Mouse (Mus musculus): ENCODE results near the gene Cfap43. TPM values are rescaled to one million over a fixed set of nuclear protein-coding genes. Genes with fewer than 3 reads are reported as not detected.

Cfap43 gene
- polyA plus RNA-seq, 1 experiment from 2014 or later = 0.19 TPM

- peaks cover 7% of the 10 kb centered on the region for H3K4me1 ChIP-seq (ENCODE audit: control insufficient read depth, insufficient read depth, low read length)
- H3K36me3 ChIP-seq (ENCODE audit: control insufficient read depth, insufficient read depth, low read length) = no peaks in the 10 kb centered on the region
- under 1% methylated on average over 10 of the region's 10 CpGs for WGBS
- no peaks in the 10 kb centered on the region for H3K27me3 ChIP-seq (ENCODE audit: control insufficient read depth, insufficient read depth, low read length)
- ATAC-seq (ENCODE audit: insufficient read depth, low FRiP score, low TSS enrichment) (peak; percentile 64), DNase-seq (ENCODE audit: low spot score) (peak; percentile 69)
- H3K9me3 ChIP-seq (ENCODE audit: control insufficient read depth, low read length) = no peaks in the 10 kb centered on the region
- H3K4me2 ChIP-seq (ENCODE audit: low read depth) = peak overlapping the region; percentile 45
- H3K27ac ChIP-seq (ENCODE audit: low read depth, low read length) = peak overlapping the region; percentile 86
- H3K4me3 ChIP-seq (ENCODE audit: low read depth, low read length) = peak overlapping the region; percentile 19; the same call in 1 of the 2 replicates
- H3K9ac ChIP-seq (ENCODE audit: low read length) = peak overlapping the region; percentile 67
Observed at GRCm38 (mm10) chr19:47909387-47910116, 9.5 kb downstream of the Cfap43 start.

- H3K4me3 ChIP-seq (ENCODE audit: low read depth, low read length) = no peak overlapping the region
- H3K27me3 ChIP-seq (ENCODE audit: control insufficient read depth, insufficient read depth, low read length) = no peaks in the 10 kb centered on the region
- H3K4me1 ChIP-seq (ENCODE audit: control insufficient read depth, insufficient read depth, low read length) = peaks cover 7% of the 10 kb centered on the region
- WGBS = 17% methylated on average over 6 of the region's 6 CpGs
- H3K36me3 ChIP-seq (ENCODE audit: control insufficient read depth, insufficient read depth, low read length) = no peaks in the 10 kb centered on the region
- peak overlapping the region; percentile 45 for H3K4me2 ChIP-seq (ENCODE audit: low read depth)
- H3K9ac ChIP-seq (ENCODE audit: low read length) = peak overlapping the region; percentile 67
- H3K9me3 ChIP-seq (ENCODE audit: control insufficient read depth, low read length) = no peaks in the 10 kb centered on the region
- DNase-seq (ENCODE audit: low spot score) (no peak), ATAC-seq (ENCODE audit: insufficient read depth, low FRiP score, low TSS enrichment) (peak; percentile 62)
- H3K27ac ChIP-seq (ENCODE audit: low read depth, low read length) = peak overlapping the region; percentile 86; the same call in 1 of the 2 replicates
Observed at GRCm38 (mm10) chr19:47908961-47909371, 10.1 kb downstream of the Cfap43 start.

- ATAC-seq (ENCODE audit: insufficient read depth, low FRiP score, low TSS enrichment) = no peak
- Histone ChIP-seq H3K4me3 (ENCODE audit: low read depth, low read length) (no peak overlapping the region), H3K4me1 (ENCODE audit: control insufficient read depth, insufficient read depth, low read length) (peaks cover 7% of the 10 kb centered on the region), H3K27ac (ENCODE audit: low read depth, low read length) (no peak overlapping the region), H3K36me3 (ENCODE audit: control insufficient read depth, insufficient read depth, low read length) (no peaks in the 10 kb centered on the region), H3K9ac (ENCODE audit: low read length) (no peak overlapping the region), H3K4me2 (ENCODE audit: low read depth) (no peak overlapping the region), H3K27me3 (ENCODE audit: control insufficient read depth, insufficient read depth, low read length) (no peaks in the 10 kb centered on the region), H3K9me3 (ENCODE audit: control insufficient read depth, low read length) (no peaks in the 10 kb centered on the region)
- 95% methylated on average over 9 of the region's 9 CpGs for WGBS
- DNase-seq (ENCODE audit: low spot score) = no peak
Observed at GRCm38 (mm10) chr19:47907596-47907995, 11.5 kb downstream of the Cfap43 start.

GRCm38 (mm10) chr19:47905603-47906002, 13.5 kb downstream of the Cfap43 start:
- Histone ChIP-seq H3K4me1 (ENCODE audit: control insufficient read depth, insufficient read depth, low read length) (peaks cover 7% of the 10 kb centered on the region), H3K4me3 (ENCODE audit: low read depth, low read length) (no peak overlapping the region), H3K4me2 (ENCODE audit: low read depth) (no peak overlapping the region), H3K27ac (ENCODE audit: low read depth, low read length) (no peak overlapping the region), H3K9ac (ENCODE audit: low read length) (no peak overlapping the region), H3K36me3 (ENCODE audit: control insufficient read depth, insufficient read depth, low read length) (no peaks in the 10 kb centered on the region), H3K27me3 (ENCODE audit: control insufficient read depth, insufficient read depth, low read length) (no peaks in the 10 kb centered on the region), H3K9me3 (ENCODE audit: control insufficient read depth, low read length) (no peaks in the 10 kb centered on the region)
- ATAC-seq (ENCODE audit: insufficient read depth, low FRiP score, low TSS enrichment) (no peak), DNase-seq (ENCODE audit: low spot score) (no peak)
- 92% methylated on average over 5 of the region's 5 CpGs for WGBS

- H3K27me3 ChIP-seq (ENCODE audit: control insufficient read depth, insufficient read depth, low read length) = no peaks in the 10 kb centered on the region
- H3K4me2 ChIP-seq (ENCODE audit: low read depth) = no peak overlapping the region
- H3K4me3 ChIP-seq (ENCODE audit: low read depth, low read length) = no peak overlapping the region
- 92% methylated on average over 4 of the region's 4 CpGs for WGBS
- DNase-seq (ENCODE audit: low spot score) = no peak
- no peak for ATAC-seq (ENCODE audit: insufficient read depth, low FRiP score, low TSS enrichment)
- peaks cover 7% of the 10 kb centered on the region for H3K4me1 ChIP-seq (ENCODE audit: control insufficient read depth, insufficient read depth, low read length)
- no peak overlapping the region for H3K27ac ChIP-seq (ENCODE audit: low read depth, low read length)
- no peak overlapping the region for H3K9ac ChIP-seq (ENCODE audit: low read length)
- no peaks in the 10 kb centered on the region for H3K36me3 ChIP-seq (ENCODE audit: control insufficient read depth, insufficient read depth, low read length)
- no peaks in the 10 kb centered on the region for H3K9me3 ChIP-seq (ENCODE audit: control insufficient read depth, low read length)
Observed at GRCm38 (mm10) chr19:47905081-47905480, 14.0 kb downstream of the Cfap43 start.

GRCm38 (mm10) chr19:47903679-47904078, 15.4 kb downstream of the Cfap43 start:
- Histone ChIP-seq H3K9me3 (ENCODE audit: control insufficient read depth, low read length) (no peaks in the 10 kb centered on the region), H3K36me3 (ENCODE audit: control insufficient read depth, insufficient read depth, low read length) (no peaks in the 10 kb centered on the region), H3K9ac (ENCODE audit: low read length) (no peak overlapping the region), H3K27ac (ENCODE audit: low read depth, low read length) (no peak overlapping the region), H3K27me3 (ENCODE audit: control insufficient read depth, insufficient read depth, low read length) (no peaks in the 10 kb centered on the region), H3K4me3 (ENCODE audit: low read depth, low read length) (no peak overlapping the region), H3K4me1 (ENCODE audit: control insufficient read depth, insufficient read depth, low read length) (peaks cover under 1% of the 10 kb centered on the region), H3K4me2 (ENCODE audit: low read depth) (no peak overlapping the region)
- WGBS = 66% methylated on average over 4 of the region's 4 CpGs
- DNase-seq (ENCODE audit: low spot score) (no peak), ATAC-seq (ENCODE audit: insufficient read depth, low FRiP score, low TSS enrichment) (no peak)

GRCm38 (mm10) chr19:47902316-47903201, 16.5 kb downstream of the Cfap43 start:
- H3K4me1 ChIP-seq (ENCODE audit: control insufficient read depth, insufficient read depth, low read length) = no peaks in the 10 kb centered on the region; the same call in 1 of the 2 replicates
- no peak for DNase-seq (ENCODE audit: low spot score)
- H3K36me3 ChIP-seq (ENCODE audit: control insufficient read depth, insufficient read depth, low read length) = no peaks in the 10 kb centered on the region
- H3K4me3 ChIP-seq (ENCODE audit: low read depth, low read length) = no peak overlapping the region
- whole genome bisulfite sequencing = 73% methylated on average over 13 of the region's 13 CpGs
- no peak overlapping the region for H3K27ac ChIP-seq (ENCODE audit: low read depth, low read length)
- no peak overlapping the region for H3K9ac ChIP-seq (ENCODE audit: low read length)
- no peak for ATAC-seq (ENCODE audit: insufficient read depth, low FRiP score, low TSS enrichment)
- H3K4me2 ChIP-seq (ENCODE audit: low read depth) = no peak overlapping the region
- no peaks in the 10 kb centered on the region for H3K27me3 ChIP-seq (ENCODE audit: control insufficient read depth, insufficient read depth, low read length)
- no peaks in the 10 kb centered on the region for H3K9me3 ChIP-seq (ENCODE audit: control insufficient read depth, low read length)

GRCm38 (mm10) chr19:47900558-47900957, 18.5 kb downstream of the Cfap43 start:
- no peaks in the 10 kb centered on the region for H3K9me3 ChIP-seq (ENCODE audit: control insufficient read depth, low read length)
- H3K4me3 ChIP-seq (ENCODE audit: low read depth, low read length) = no peak overlapping the region
- no peak overlapping the region for H3K4me2 ChIP-seq (ENCODE audit: low read depth)
- H3K27me3 ChIP-seq (ENCODE audit: control insufficient read depth, insufficient read depth, low read length) = no peaks in the 10 kb centered on the region
- no peak for ATAC-seq (ENCODE audit: insufficient read depth, low FRiP score, low TSS enrichment)
- no peak overlapping the region for H3K9ac ChIP-seq (ENCODE audit: low read length)
- no peak overlapping the region for H3K27ac ChIP-seq (ENCODE audit: low read depth, low read length)
- H3K36me3 ChIP-seq (ENCODE audit: control insufficient read depth, insufficient read depth, low read length) = peaks cover 7% of the 10 kb centered on the region
- 85% methylated on average over 10 of the region's 10 CpGs for WGBS
- DNase-seq (ENCODE audit: low spot score) = no peak
- H3K4me1 ChIP-seq (ENCODE audit: control insufficient read depth, insufficient read depth, low read length) = no peaks in the 10 kb centered on the region; the same call in 1 of the 2 replicates
